Comparison of ENCODE assay signal across 7 mouse cellular contexts in the genomic region with DNA sequence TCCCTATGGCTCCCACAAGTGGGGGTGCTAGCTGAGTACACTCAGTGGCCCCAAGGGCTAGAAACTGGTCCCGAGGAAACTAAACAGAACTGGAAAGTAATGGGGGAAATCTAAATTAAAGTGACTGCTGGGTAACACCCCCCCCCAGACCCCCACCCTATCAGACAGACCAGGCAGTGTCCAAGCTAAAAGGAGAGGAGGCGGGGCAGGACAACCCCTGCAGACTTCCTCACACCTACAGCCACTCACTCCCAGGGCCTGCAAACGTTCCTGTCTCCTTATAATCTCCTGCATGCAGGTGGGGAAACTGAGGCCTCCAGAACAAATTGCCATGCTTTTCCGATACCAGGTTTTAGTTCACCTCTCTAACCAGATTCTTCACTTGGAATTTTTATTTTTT. TPM values are rescaled to one million over a fixed set of nuclear protein-coding genes. Genes with fewer than 3 reads are reported as not detected.
DNase-seq lines count a peak whose midpoint lies in the region; ATAC-seq lines count a peak whose summit lies in the region.

No protein-coding gene starts in this region.

- H3K4me2 ChIP-seq in embryonic facial prominence, embryonic 13.5 days, result peak overlapping the region; percentile 79
- peak overlapping the region; percentile 84 for H3K4me2 ChIP-seq in intestine, embryonic 16.5 days (ENCODE audit: low read depth, low read length)
- H3K4me2 ChIP-seq in neural tube, embryonic 14.5 days (ENCODE audit: low read depth, low read length), result peak overlapping the region; percentile 87

- WGBS in embryonic facial prominence, embryonic 13.5 days, result 4% methylated on average over 4 of the region's 4 CpGs
- WGBS in intestine, embryonic 16.5 days, result 10% methylated on average over 4 of the region's 4 CpGs
- WGBS in neural tube, embryonic 14.5 days, result 10% methylated on average over 4 of the region's 4 CpGs

- H3K9ac ChIP-seq in embryonic facial prominence, embryonic 13.5 days, result peak overlapping the region; percentile 96
- peak overlapping the region; percentile 90 for H3K9ac ChIP-seq in intestine, embryonic 16.5 days (ENCODE audit: low read depth, low read length)
- peak overlapping the region; percentile 12; the same call in 1 of the 2 replicates for H3K9ac ChIP-seq in neural tube, embryonic 14.5 days (replicated peaks; ENCODE audit: low read depth, low read length)

- no peaks in the 10 kb centered on the region for H3K9me3 ChIP-seq in embryonic facial prominence, embryonic 13.5 days
- H3K9me3 ChIP-seq in intestine, embryonic 16.5 days (ENCODE audit: control insufficient read depth, low read length), result no peaks in the 10 kb centered on the region
- no peaks in the 10 kb centered on the region for H3K9me3 ChIP-seq in neural tube, embryonic 14.5 days (ENCODE audit: control insufficient read depth, low read length)

- H3K27ac ChIP-seq in embryonic facial prominence, embryonic 13.5 days, result peak overlapping the region; percentile 98
- H3K27ac ChIP-seq in intestine, embryonic 16.5 days (ENCODE audit: low read length), result peak overlapping the region; percentile 98; the same call in 1 of the 2 replicates
- no peak overlapping the region for H3K27ac ChIP-seq in neural tube, embryonic 14.5 days (ENCODE audit: low read depth, low read length)

- peaks cover 59% of the 10 kb centered on the region for H3K4me1 ChIP-seq in embryonic facial prominence, embryonic 13.5 days
- peaks cover 52% of the 10 kb centered on the region for H3K4me1 ChIP-seq in intestine, embryonic 16.5 days (ENCODE audit: control insufficient read depth, insufficient read depth, low read length)
- peaks cover 23% of the 10 kb centered on the region for H3K4me1 ChIP-seq in neural tube, embryonic 14.5 days (ENCODE audit: control insufficient read depth, insufficient read depth, low read length)

- H3K27me3 ChIP-seq in embryonic facial prominence, embryonic 13.5 days, result no peaks in the 10 kb centered on the region
- H3K27me3 ChIP-seq in intestine, embryonic 16.5 days (replicated peaks; ENCODE audit: control insufficient read depth, insufficient read depth, low read length), result no peaks in the 10 kb centered on the region
- no peaks in the 10 kb centered on the region for H3K27me3 ChIP-seq in neural tube, embryonic 14.5 days (ENCODE audit: control insufficient read depth, insufficient read depth, low read length)

- H3K36me3 ChIP-seq in embryonic facial prominence, embryonic 13.5 days, result no peaks in the 10 kb centered on the region
- no peaks in the 10 kb centered on the region for H3K36me3 ChIP-seq in intestine, embryonic 16.5 days (ENCODE audit: control insufficient read depth, insufficient read depth, low read length)
- H3K36me3 ChIP-seq in neural tube, embryonic 14.5 days (ENCODE audit: control insufficient read depth, insufficient read depth, low read length), result no peaks in the 10 kb centered on the region

- DNase-seq in kidney, postnatal 4 days, result peak; percentile 37 to 54
- DNase-seq in kidney, adult 18-20 months, result no peak
- DNase-seq in adrenal gland, adult (ENCODE audit: inconsistent age in 2 of 2, low spot score in 1 of 2), result no peak
- no peak for DNase-seq in embryo, embryonic 11 days

- no peak for ATAC-seq in embryonic facial prominence, embryonic 13.5 days (ENCODE audit: insufficient number of reproducible peaks, insufficient read depth, low FRiP score, low TSS enrichment, low read depth)
- ATAC-seq in intestine, embryonic 16.5 days, result no peak
- ATAC-seq in neural tube, embryonic 14.5 days (ENCODE audit: low read depth), result no peak

- peak overlapping the region; percentile 81 for H3K4me3 ChIP-seq in embryonic facial prominence, embryonic 13.5 days
- H3K4me3 ChIP-seq in intestine, embryonic 16.5 days (ENCODE audit: low read length), result peak overlapping the region; percentile 85
- peak overlapping the region; percentile 85 for H3K4me3 ChIP-seq in neural tube, embryonic 14.5 days (ENCODE audit: low read depth, low read length)

RNA-seq across cellular contexts. Expression of a gene that starts 0.9 kb away (rescaled TPM):
- polyA plus RNA-seq in embryonic facial prominence, embryonic 13.5 days (2015; fragmentation: Nextera tagmentation; extraction: Ambion mirVana), result 36.5 and 38.6 TPM in 2 replicates
- polyA plus RNA-seq in intestine, embryonic 16.5 days (2015; fragmentation: Nextera tagmentation; extraction: Ambion mirVana), result 16.5 and 16.7 TPM in 2 replicates
- polyA plus RNA-seq in neural tube, embryonic 14.5 days (2014; fragmentation: Nextera tagmentation; extraction: Ambion mirVana), result 36.8 and 41.9 TPM in 2 replicates

Comparison
In these comparisons a context has a peak if more than half of its experiments do, and no peak if none do; other contexts are left out.
1. DNase-seq: peak in kidney, postnatal 4 days (2 of 2); none in kidney, adult 18-20 months (single experiment), adrenal gland, adult (0 of 2) and embryo, embryonic 11 days (single experiment).
2. H3K9ac ChIP-seq: peak in every context shown above with its lines; median percentile 96 in embryonic facial prominence, embryonic 13.5 days; 90 in intestine, embryonic 16.5 days; 12 in neural tube, embryonic 14.5 days.
3. Peak in every context shown above with its lines, with median percentiles within 50 percentile points of each other: H3K4me2 ChIP-seq and H3K4me3 ChIP-seq.